Mouse (Mus musculus): ENCODE measurements around the gene Shmt2. TPM values are rescaled to one million over a fixed set of nuclear protein-coding genes. Genes with fewer than 3 reads are reported as not detected.

The Shmt2 gene
- total and polyA plus RNA-seq, 2 experiments from 2014 or later = 51.5 to 109 TPM

DNA sequence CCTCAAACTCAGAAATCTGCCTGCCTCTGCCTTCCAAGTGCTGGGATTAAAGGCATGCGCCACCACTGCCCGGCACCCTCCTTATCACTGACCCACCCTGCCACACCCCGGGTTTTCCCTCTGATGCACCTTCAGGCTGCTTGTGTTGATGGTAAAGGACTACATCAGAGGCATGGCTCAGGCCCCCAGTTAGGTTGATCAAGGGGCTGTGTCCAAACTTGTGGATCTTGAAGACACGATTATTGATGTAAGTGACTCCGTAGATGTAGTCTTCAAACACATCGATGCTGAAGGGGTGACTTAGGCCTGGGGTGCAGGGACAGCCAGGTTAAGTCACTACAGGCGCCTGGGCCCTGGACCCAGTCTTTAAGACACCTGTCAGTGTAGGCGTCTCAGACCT is 19.3 kb upstream of the Shmt2 start:
- Histone ChIP-seq H3K9ac (replicated peaks; ENCODE audit: low read depth, low read length) (no peak overlapping the region), H3K27me3 (ENCODE audit: control insufficient read depth, insufficient read depth, low read length) (peaks cover 11% of the 10 kb centered on the region), H3K4me1 (ENCODE audit: control insufficient read depth, insufficient read depth) (no peaks in the 10 kb centered on the region; the same call in 1 of the 2 replicates), H3K27ac (ENCODE audit: low read depth) (no peak overlapping the region), H3K9me3 (replicated peaks; ENCODE audit: control insufficient read depth, low read length) (no peaks in the 10 kb centered on the region), H3K4me2 (ENCODE audit: low read depth, low read length) (no peak overlapping the region), H3K4me3 (ENCODE audit: low read depth, low read length) (no peak overlapping the region), H3K36me3 (replicated peaks; ENCODE audit: control insufficient read depth, insufficient read depth, low read length) (0 out of 2 replicates have a peak, but pooled peaks cover 6% of the 10 kb centered on the region)
- TF ChIP-seq CTCF (IDR thresholded peaks at IDR 0.05; ENCODE audit: low read depth) = no peak
- TF ChIP-seq EP300 (IDR thresholded peaks at IDR 0.05; ENCODE audit: low read depth) = no peak
- DNase-seq (ENCODE audit: low spot score) = no peak
- 95% methylated on average over 8 of the region's 8 CpGs for WGBS
- ATAC-seq (ENCODE audit: insufficient read depth, low read depth) = no peak

DNA sequence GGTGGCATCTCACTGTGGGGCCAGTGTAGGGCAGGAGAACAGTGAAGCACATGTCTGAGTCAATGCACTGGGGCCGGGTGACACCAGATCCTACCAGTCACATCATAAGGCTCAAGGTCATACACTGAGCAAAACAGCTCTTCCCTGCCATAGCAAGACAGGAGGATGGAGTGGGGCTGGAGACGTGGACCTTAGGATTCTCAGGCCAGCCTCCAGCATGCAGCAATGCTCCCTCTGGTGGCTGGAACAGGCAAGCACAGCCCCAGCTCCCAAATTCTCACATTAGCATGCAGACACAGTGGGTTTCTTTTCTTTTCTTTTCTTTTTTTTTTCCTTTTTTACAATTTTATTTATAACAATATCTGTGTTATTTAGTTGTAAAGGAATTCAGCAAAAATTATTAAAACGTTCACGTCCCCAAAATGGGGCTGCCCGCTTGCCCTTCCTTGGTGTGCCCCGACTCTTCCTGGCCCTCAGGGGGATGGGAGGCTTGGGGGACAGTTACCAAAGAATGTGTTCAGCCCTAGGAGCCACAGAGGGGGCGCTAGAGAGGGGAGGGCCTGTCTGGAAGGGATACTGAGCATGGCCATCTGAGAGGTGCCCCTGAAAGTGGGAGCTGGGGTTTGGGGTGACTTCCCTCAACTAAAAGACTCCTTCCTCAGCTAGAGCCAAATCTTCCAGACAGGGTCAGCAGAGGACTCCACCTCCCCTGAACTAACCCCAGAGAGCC is 15.8 kb upstream of the Shmt2 start:
- Histone ChIP-seq H3K4me2 (ENCODE audit: low read depth, low read length) (no peak overlapping the region), H3K4me1 (ENCODE audit: control insufficient read depth, insufficient read depth) (peaks cover 7% of the 10 kb centered on the region; the same call in 1 of the 2 replicates), H3K27me3 (ENCODE audit: control insufficient read depth, insufficient read depth, low read length) (peaks cover 45% of the 10 kb centered on the region), H3K9ac (replicated peaks; ENCODE audit: low read depth, low read length) (no peak overlapping the region), H3K36me3 (replicated peaks; ENCODE audit: control insufficient read depth, insufficient read depth, low read length) (no peaks in the 10 kb centered on the region), H3K4me3 (ENCODE audit: low read depth, low read length) (no peak overlapping the region), H3K9me3 (replicated peaks; ENCODE audit: control insufficient read depth, low read length) (no peaks in the 10 kb centered on the region), H3K27ac (ENCODE audit: low read depth) (no peak overlapping the region)
- TF ChIP-seq CTCF (IDR thresholded peaks at IDR 0.05; ENCODE audit: low read depth) (peak; percentile 96), EP300 (IDR thresholded peaks at IDR 0.05; ENCODE audit: low read depth) (no peak)
- WGBS = 25% methylated on average over 7 of the region's 7 CpGs
- DNase-seq (ENCODE audit: low spot score) (peak; percentile 70), ATAC-seq (ENCODE audit: insufficient read depth, low read depth) (peak; percentile 34; the same call in 1 of the 2 replicates)

DNA sequence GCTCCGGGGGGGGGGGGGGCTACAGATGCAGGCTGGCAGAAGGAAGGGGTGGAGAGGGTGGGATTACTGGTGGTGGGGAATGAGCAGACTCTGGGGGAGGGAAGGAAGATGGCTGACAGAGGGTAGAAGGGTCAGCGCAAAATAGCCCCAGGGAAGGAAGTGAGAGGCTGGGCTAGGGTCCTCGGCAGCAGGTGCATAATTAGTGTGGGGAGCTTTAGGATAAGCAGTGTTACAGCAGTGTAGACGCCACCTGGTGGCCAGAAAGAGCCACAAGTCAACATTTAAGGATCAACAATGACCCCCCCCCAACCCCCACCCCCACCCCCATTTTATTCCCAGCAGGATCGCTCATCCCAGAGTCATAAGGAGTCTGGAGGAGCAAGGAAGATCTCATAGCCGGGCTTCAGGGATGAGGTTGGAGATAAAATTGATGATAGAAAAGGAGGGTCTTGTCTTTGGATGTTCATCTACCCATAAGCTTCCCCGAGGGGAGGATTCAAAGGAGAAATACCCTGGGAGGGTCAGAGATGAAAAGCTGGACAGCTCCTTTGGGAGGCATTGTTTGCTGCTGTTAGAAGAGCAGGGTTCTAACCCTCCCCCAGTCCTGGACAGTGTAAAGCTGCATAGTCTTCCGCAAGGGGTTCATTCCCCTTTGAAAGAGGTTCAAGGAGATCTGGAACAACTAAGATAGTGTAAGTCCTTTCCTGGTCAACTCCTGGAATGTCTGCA is 14.5 kb upstream of the Shmt2 start:
- Histone ChIP-seq H3K9ac (replicated peaks; ENCODE audit: low read depth, low read length) (no peak overlapping the region), H3K27ac (ENCODE audit: low read depth) (no peak overlapping the region), H3K4me2 (ENCODE audit: low read depth, low read length) (no peak overlapping the region), H3K27me3 (ENCODE audit: control insufficient read depth, insufficient read depth, low read length) (peaks cover 58% of the 10 kb centered on the region), H3K4me3 (ENCODE audit: low read depth, low read length) (no peak overlapping the region), H3K9me3 (replicated peaks; ENCODE audit: control insufficient read depth, low read length) (no peaks in the 10 kb centered on the region), H3K36me3 (replicated peaks; ENCODE audit: control insufficient read depth, insufficient read depth, low read length) (no peaks in the 10 kb centered on the region), H3K4me1 (ENCODE audit: control insufficient read depth, insufficient read depth) (0 out of 2 replicates have a peak, but pooled peaks cover 7% of the 10 kb centered on the region)
- DNase-seq (ENCODE audit: low spot score) = peak; percentile 10
- 8% methylated on average over 8 of the region's 8 CpGs for WGBS
- peak; percentile 54 for TF ChIP-seq CTCF (IDR thresholded peaks at IDR 0.05; ENCODE audit: low read depth)
- no peak for TF ChIP-seq EP300 (IDR thresholded peaks at IDR 0.05; ENCODE audit: low read depth)
- no peak for ATAC-seq (ENCODE audit: insufficient read depth, low read depth)

DNA sequence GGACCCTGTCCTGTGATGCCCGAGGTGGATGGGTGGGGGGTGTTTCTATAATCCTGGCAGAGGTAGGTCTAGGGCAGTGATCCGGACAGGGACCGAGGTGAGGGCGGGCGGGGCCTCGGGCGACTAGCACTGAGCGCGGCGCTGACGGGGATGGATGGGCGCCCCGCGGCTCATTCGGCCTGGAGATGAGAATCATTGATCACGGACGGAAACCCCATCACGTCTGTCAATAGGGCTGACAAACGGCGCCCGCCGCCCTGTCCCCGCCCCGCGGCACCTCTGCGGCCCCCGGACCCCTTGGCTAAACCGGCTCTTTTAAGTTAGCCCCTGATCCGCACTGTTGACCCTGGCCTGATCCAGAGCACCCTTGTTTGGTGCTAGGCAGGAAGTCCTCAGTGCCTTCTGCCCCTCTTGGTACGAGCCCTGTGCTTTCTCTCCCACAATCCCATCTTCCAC is 12.7 kb upstream of the Shmt2 start:
- no peaks in the 10 kb centered on the region for H3K36me3 ChIP-seq (replicated peaks; ENCODE audit: control insufficient read depth, insufficient read depth, low read length)
- 0 out of 2 replicates have a peak, but pooled peaks cover 7% of the 10 kb centered on the region for H3K4me1 ChIP-seq (ENCODE audit: control insufficient read depth, insufficient read depth)
- 2% methylated on average over 29 of the region's 30 CpGs for WGBS
- H3K9me3 ChIP-seq (replicated peaks; ENCODE audit: control insufficient read depth, low read length) = no peaks in the 10 kb centered on the region
- TF ChIP-seq EP300 (IDR thresholded peaks at IDR 0.05; ENCODE audit: low read depth) = no peak
- H3K27ac ChIP-seq (ENCODE audit: low read depth) = no peak overlapping the region
- peak overlapping the region; percentile 84 for H3K4me2 ChIP-seq (ENCODE audit: low read depth, low read length)
- ATAC-seq (ENCODE audit: insufficient read depth, low read depth) (no peak), DNase-seq (ENCODE audit: low spot score) (no peak)
- no peak overlapping the region for H3K9ac ChIP-seq (replicated peaks; ENCODE audit: low read depth, low read length)
- H3K4me3 ChIP-seq (ENCODE audit: low read depth, low read length) = peak overlapping the region; percentile 54
- H3K27me3 ChIP-seq (ENCODE audit: control insufficient read depth, insufficient read depth, low read length) = peaks cover 76% of the 10 kb centered on the region

DNA sequence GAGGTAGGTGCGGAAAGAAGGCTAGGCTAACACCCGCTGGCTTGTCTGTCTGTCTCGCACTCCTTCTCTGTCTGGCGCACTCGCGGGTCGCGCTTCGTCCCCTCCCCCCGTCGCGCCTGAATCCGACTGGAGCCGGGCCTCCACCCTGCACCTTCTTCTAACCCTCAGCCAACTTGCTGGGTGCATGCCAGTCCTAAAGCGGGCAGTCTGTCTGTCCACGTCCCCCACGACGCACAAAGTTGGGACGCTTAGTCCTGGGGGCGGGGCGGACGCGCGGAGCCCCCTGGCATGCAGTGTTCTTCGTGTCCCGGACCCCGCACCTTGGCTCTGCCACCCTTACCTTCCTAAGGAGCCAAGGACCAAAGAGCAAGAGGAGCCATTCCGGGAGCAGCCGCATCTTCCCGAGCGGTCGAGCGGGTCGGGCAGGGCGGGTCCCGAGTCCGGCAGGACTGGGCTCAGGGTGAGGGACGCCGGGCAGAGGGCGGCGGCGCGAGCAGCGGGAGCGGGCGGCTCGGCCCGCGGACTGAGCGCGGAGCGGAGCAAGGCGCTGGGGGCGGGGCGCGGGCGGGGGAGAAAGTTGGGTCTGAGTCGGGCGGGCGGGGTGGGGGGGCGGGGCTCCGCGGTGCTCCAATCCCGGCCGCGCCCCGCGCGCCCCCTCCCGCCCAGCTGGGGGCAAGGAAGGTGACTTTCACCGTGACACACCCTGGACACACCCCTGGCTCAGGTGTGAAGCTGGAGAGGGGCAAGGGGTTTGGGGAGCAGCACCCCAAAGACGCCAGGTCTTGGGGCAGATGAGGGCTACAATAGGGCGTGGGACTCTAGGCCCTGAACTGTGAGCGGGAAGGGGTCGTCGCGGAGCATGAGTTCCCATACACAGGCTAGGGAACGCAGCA is 12.0 kb upstream of the Shmt2 start, which contains the start of gene Nxph4:
Gene Nxph4 (minus strand): TSS at position 524 of the 893 bp plus-strand sequence.
- 0 out of 2 replicates have a peak, but pooled peaks cover 7% of the 10 kb centered on the region for H3K4me1 ChIP-seq (ENCODE audit: control insufficient read depth, insufficient read depth)
- peak within 1 kb of the TSS; percentile 84 for H3K4me2 ChIP-seq (ENCODE audit: low read depth, low read length)
- no peaks in the 10 kb centered on the region for H3K36me3 ChIP-seq (replicated peaks; ENCODE audit: control insufficient read depth, insufficient read depth, low read length)
- H3K4me3 ChIP-seq (ENCODE audit: low read depth, low read length) = peak within 1 kb of the TSS; percentile 54
- no peak; the same call in 1 of the 2 replicates for ATAC-seq (ENCODE audit: insufficient read depth, low read depth)
- no peaks in the 10 kb centered on the region for H3K9me3 ChIP-seq (replicated peaks; ENCODE audit: control insufficient read depth, low read length)
- under 1% methylated on average over 65 of the region's 78 CpGs for WGBS
- H3K9ac ChIP-seq (replicated peaks; ENCODE audit: low read depth, low read length) = 0 out of 2 replicates have a peak within 1 kb of the TSS, but pooled peaks have one; percentile 8
- H3K27me3 ChIP-seq (ENCODE audit: control insufficient read depth, insufficient read depth, low read length) = peaks cover 83% of the 10 kb centered on the region
- H3K27ac ChIP-seq (ENCODE audit: low read depth) = no peak within 1 kb of the TSS
- no peak for TF ChIP-seq EP300 (IDR thresholded peaks at IDR 0.05; ENCODE audit: low read depth)
- TF ChIP-seq CTCF (IDR thresholded peaks at IDR 0.05; ENCODE audit: low read depth) = no peak
- no peak for DNase-seq (ENCODE audit: low spot score)

Data from heart, postnatal 0 days (tissue).